Mouse (Mus musculus): Measurements from ENCODE around the gene Bmp2k. TPM values are rescaled to one million over a fixed set of nuclear protein-coding genes. Genes with fewer than 3 reads are reported as not detected.

Bmp2k gene
- polyA plus RNA-seq, 1 experiment from 2014 or later = 14.6 TPM

DNA sequence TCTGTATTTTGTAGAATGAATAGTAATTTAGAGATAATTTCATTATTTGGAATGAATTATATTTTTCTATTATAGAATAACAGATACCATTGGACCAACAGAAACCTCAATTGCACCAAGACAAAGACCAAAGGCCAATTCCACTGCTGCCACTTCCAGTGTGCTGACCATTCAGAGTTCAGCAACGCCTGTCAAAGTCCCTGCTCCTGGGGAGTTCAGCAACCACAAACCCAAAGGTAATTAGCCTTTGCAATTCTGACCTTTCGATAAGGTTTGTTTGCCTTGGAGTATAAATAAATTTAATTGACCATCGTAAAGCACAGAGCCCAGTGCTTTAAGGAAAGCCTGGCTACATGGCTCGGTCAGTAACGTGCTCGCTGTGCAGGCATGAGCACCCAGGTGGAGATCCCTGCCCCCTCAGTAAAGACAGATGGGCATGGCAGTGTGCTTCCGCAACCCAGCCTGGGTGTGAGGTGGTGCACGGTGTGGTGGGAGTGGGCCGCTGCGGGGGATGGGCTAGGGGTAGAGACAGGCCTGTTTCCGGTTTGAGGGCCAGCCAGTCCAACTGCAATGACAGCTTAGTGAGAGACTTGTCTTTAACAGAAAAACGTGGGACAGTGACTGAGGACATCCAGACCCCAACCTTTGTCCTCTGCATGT is 59.4 kb downstream of the Bmp2k start:
- Histone ChIP-seq H3K4me2 (replicated peaks) (no peak overlapping the region), H3K27ac (replicated peaks) (no peak overlapping the region), H3K4me3 (replicated peaks) (no peak overlapping the region), H3K36me3 (peaks cover 12% of the 10 kb centered on the region), H3K27me3 (no peaks in the 10 kb centered on the region), H3K9me3 (replicated peaks) (no peaks in the 10 kb centered on the region), H3K4me1 (no peaks in the 10 kb centered on the region), H3K9ac (no peak overlapping the region)
- ATAC-seq (ENCODE audit: insufficient number of reproducible peaks, low FRiP score, low TSS enrichment, low read depth) = no peak
- WGBS = 81% methylated on average over 12 of the region's 12 CpGs

DNA sequence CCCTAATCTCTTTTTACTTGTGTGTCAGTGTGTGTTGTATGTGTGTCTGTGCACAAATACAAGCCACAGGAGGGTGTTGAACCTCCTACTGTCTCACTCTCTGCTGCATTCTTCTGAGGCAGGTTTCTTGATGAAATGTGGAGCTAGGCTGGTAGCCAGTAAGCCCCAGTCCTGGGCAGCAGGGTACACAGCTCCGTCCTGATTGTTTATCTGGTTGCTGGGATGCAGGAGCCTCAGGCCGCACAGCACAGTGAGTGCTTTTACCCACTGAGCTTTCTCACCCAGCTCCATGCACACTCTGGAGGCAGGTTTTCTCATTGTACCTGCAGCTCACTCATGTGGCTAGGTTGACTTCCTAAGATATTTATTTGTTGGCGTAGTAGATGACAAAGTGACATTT is 63.4 kb downstream of the Bmp2k start:
- WGBS = 71% methylated on average over 3 of the region's 3 CpGs

DNA sequence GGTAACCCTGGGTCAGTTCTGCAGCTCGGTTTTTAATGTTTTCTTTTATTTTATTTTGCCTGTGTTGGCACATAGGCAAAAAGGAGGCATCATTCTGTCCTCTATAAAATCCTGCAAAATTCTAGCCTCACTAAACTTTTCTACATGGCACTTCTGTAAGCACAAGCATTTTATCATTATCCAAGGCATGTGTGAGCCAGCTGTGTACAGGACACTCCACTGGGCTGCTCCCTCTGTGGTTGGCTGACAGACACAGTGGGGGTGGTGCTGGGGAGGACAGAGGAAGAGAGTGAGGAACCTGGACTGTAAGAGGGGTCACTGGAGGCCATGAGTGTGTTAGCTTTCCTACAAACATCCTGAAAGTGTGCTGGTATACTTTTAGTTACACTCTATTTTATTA is 64.6 kb downstream of the Bmp2k start:
- ATAC-seq (ENCODE audit: insufficient number of reproducible peaks, low FRiP score, low TSS enrichment, low read depth) = no peak

More for the DNA sequence above, 63.4 kb downstream of the Bmp2k start:
- Histone ChIP-seq H3K9me3 (replicated peaks) (no peaks in the 10 kb centered on the region), H3K27ac (replicated peaks) (no peak overlapping the region), H3K4me1 (no peaks in the 10 kb centered on the region), H3K9ac (no peak overlapping the region), H3K4me3 (replicated peaks) (no peak overlapping the region), H3K4me2 (replicated peaks) (no peak overlapping the region), H3K27me3 (no peaks in the 10 kb centered on the region), H3K36me3 (peaks cover 16% of the 10 kb centered on the region)
- no peak for ATAC-seq (ENCODE audit: insufficient number of reproducible peaks, low FRiP score, low TSS enrichment, low read depth)

DNA sequence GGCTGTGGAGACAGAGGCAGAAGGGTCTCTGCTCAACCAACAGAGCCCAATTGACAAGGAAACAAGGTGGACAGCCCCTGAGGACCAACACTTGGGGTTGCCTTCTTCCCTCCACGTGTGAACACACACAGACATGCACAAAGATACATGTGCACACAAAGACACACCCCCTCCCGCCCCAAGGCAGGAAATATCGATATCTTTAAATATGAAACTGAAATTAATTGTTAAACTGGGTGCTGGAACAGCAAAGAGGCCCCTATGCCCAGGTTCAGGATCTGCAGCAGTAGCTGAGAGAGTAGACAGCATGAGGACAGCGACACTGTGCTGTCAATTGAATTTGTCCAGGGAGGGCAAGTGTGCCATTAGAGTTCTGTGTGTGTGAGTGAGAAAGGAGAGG is 68.3 kb downstream of the Bmp2k start:
- no peaks in the 10 kb centered on the region for H3K4me1 ChIP-seq
- H3K9ac ChIP-seq = no peak overlapping the region
- no peak overlapping the region for H3K4me2 ChIP-seq (replicated peaks)
- H3K27ac ChIP-seq (replicated peaks) = no peak overlapping the region
- no peaks in the 10 kb centered on the region for H3K9me3 ChIP-seq (replicated peaks)
- H3K27me3 ChIP-seq = no peaks in the 10 kb centered on the region
- WGBS = 88% methylated on average over 4 of the region's 4 CpGs
- no peak overlapping the region for H3K4me3 ChIP-seq (replicated peaks)
- ATAC-seq (ENCODE audit: insufficient number of reproducible peaks, low FRiP score, low TSS enrichment, low read depth) = no peak
- H3K36me3 ChIP-seq = peaks cover 21% of the 10 kb centered on the region

More for the DNA sequence above, 64.6 kb downstream of the Bmp2k start:
- Histone ChIP-seq H3K27ac (replicated peaks) (no peak overlapping the region), H3K36me3 (peaks cover 21% of the 10 kb centered on the region), H3K9ac (no peak overlapping the region), H3K4me2 (replicated peaks) (no peak overlapping the region), H3K4me1 (no peaks in the 10 kb centered on the region), H3K27me3 (no peaks in the 10 kb centered on the region), H3K4me3 (replicated peaks) (no peak overlapping the region), H3K9me3 (replicated peaks) (no peaks in the 10 kb centered on the region)
- WGBS = 50% methylated on average over 1 of the region's 1 CpGs

DNA sequence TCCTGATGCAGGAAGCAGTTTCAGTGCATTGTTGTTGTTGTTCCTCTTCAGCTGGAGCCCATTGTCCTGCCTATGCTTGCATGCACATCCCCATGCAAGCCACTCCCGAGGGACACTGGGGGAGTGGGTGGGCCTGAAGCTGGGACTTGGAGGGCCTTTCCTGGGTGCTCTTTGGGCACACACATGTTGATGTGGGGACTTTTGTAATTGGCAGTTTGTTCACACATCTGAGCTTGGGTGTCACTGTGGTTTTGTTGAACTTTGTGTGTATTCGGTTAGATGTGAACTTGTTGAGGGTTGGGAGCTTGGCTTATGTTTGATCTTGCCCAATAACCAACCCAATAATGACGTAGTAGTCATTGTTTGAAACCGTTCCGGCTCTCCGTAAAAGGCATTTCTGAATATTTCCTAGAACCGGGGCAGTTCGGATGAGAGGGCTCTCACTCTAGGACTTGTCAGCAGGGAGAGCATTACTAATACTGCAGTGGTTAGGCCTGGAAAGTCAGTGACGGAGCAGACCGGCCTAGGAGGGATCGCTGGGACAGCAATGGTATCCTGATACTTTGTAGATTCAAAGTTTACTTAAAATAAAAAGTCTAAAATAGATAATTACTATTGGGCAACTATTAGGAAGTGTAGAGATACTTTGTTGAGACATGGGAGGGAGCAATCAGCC is 78.1 kb downstream of the Bmp2k start:
- Histone ChIP-seq H3K4me2 (replicated peaks) (no peak overlapping the region), H3K27ac (replicated peaks) (no peak overlapping the region), H3K9me3 (replicated peaks) (no peaks in the 10 kb centered on the region), H3K27me3 (no peaks in the 10 kb centered on the region), H3K36me3 (peaks cover 2% of the 10 kb centered on the region; the same call in 1 of the 2 replicates), H3K9ac (no peak overlapping the region), H3K4me3 (replicated peaks) (no peak overlapping the region), H3K4me1 (no peaks in the 10 kb centered on the region)
- no peak for ATAC-seq (ENCODE audit: insufficient number of reproducible peaks, low FRiP score, low TSS enrichment, low read depth)
- WGBS = 88% methylated on average over 11 of the region's 11 CpGs

DNA sequence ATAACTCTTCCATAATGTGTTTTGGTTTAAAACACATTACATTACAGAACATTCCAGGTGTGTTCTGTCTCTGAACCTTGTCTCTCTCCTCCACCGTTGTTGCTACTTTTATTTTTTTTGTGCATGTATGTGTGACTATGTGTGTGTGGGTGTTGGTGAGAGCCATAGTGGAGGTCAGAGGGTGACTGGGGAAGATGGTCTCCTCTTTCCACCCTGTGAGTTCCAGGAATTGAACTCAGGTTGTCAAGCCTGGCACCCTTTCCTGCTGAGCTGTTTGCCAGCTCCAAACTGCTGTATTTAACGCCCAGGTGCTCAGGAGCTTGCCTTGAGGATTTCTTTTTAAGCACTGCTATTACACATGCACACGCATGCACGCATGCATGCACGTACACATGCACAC is 78.7 kb downstream of the Bmp2k start:
- Histone ChIP-seq H3K4me2 (replicated peaks) (no peak overlapping the region), H3K4me3 (replicated peaks) (no peak overlapping the region), H3K9ac (no peak overlapping the region), H3K27ac (replicated peaks) (no peak overlapping the region), H3K27me3 (no peaks in the 10 kb centered on the region), H3K9me3 (replicated peaks) (no peaks in the 10 kb centered on the region), H3K36me3 (no peaks in the 10 kb centered on the region), H3K4me1 (no peaks in the 10 kb centered on the region)
- no peak for ATAC-seq (ENCODE audit: insufficient number of reproducible peaks, low FRiP score, low TSS enrichment, low read depth)
- WGBS = 89% methylated on average over 5 of the region's 5 CpGs

DNA sequence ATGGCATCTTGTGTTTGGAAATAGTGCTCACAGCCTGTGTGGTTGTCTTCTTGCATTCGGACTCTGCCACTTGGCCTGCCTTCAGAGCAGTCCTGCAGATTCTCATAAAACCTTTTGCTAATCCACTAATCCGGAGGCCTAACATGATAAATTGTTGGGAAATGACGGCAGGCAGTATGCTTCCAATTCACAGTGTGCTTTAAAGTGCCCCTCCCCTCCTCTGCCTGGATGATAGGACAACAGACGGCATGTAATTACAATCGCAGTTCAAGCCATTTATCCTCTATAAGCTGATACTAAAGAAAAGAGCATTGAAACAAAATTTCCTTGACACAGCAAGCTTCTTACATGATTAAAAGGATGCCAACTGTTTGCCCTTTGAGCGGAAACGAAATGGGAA is 80.2 kb downstream of the Bmp2k start:
- no peak overlapping the region for H3K27ac ChIP-seq (replicated peaks)
- H3K9ac ChIP-seq = no peak overlapping the region
- no peak overlapping the region for H3K4me3 ChIP-seq (replicated peaks)
- H3K9me3 ChIP-seq (replicated peaks) = no peaks in the 10 kb centered on the region
- H3K36me3 ChIP-seq = no peaks in the 10 kb centered on the region
- ATAC-seq (ENCODE audit: insufficient number of reproducible peaks, low FRiP score, low TSS enrichment, low read depth) = no peak
- H3K4me2 ChIP-seq (replicated peaks) = no peak overlapping the region
- H3K27me3 ChIP-seq = no peaks in the 10 kb centered on the region
- H3K4me1 ChIP-seq = no peaks in the 10 kb centered on the region
- WGBS = 71% methylated on average over 7 of the region's 7 CpGs

DNA sequence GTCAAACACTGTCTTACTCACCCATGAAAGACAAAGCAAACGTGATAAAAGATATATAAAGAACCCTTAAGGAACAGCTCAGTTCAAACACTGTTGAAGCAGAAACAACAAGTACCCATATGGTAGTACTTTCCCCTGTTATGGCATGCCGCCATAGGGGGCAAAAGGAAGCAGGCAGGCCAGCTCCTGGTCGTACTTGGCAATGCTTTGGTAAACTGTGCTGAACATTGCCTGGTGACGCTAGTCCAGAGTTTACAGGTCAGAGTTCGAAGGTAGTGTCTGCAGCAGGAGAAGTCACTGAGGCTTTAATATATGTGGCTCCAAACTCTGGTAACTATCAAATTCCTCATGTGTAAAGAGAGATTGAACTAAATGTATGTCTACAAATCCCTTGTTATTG is 81.2 kb downstream of the Bmp2k start:
- H3K4me3 ChIP-seq (replicated peaks) = no peak overlapping the region
- H3K4me1 ChIP-seq = no peaks in the 10 kb centered on the region
- no peak overlapping the region for H3K9ac ChIP-seq
- WGBS = 72% methylated on average over 5 of the region's 5 CpGs
- H3K27me3 ChIP-seq = no peaks in the 10 kb centered on the region
- H3K4me2 ChIP-seq (replicated peaks) = no peak overlapping the region
- ATAC-seq (ENCODE audit: insufficient number of reproducible peaks, low FRiP score, low TSS enrichment, low read depth) = no peak
- no peaks in the 10 kb centered on the region for H3K36me3 ChIP-seq
- no peaks in the 10 kb centered on the region for H3K9me3 ChIP-seq (replicated peaks)
- H3K27ac ChIP-seq (replicated peaks) = no peak overlapping the region

DNA sequence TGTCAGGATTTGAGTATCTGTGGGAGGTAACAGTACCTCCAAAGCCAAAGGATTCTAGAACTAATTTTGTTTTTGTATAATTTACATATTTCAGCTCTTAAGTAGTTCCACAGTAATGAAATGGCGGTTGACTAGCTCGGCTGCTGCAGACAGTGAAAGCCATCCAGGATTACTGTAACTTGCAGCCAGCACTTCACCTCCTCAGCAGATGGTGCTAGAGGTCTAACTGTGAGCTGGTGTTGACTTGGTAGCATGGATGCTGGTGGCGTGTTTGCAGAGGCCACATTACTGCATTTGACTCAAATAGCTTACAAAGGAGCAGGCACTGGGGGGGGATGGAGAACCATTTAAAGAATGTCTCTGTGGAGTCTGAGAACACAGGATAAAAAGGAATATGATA is 84.0 kb downstream of the Bmp2k start:
- Histone ChIP-seq H3K9ac (no peak overlapping the region), H3K27me3 (no peaks in the 10 kb centered on the region), H3K27ac (replicated peaks) (no peak overlapping the region), H3K4me1 (no peaks in the 10 kb centered on the region), H3K9me3 (replicated peaks) (no peaks in the 10 kb centered on the region), H3K4me2 (replicated peaks) (no peak overlapping the region), H3K4me3 (replicated peaks) (no peak overlapping the region), H3K36me3 (0 out of 2 replicates have a peak, but pooled peaks cover 13% of the 10 kb centered on the region)
- 53% methylated on average over 3 of the region's 3 CpGs for WGBS
- no peak for ATAC-seq (ENCODE audit: insufficient number of reproducible peaks, low FRiP score, low TSS enrichment, low read depth)

DNA sequence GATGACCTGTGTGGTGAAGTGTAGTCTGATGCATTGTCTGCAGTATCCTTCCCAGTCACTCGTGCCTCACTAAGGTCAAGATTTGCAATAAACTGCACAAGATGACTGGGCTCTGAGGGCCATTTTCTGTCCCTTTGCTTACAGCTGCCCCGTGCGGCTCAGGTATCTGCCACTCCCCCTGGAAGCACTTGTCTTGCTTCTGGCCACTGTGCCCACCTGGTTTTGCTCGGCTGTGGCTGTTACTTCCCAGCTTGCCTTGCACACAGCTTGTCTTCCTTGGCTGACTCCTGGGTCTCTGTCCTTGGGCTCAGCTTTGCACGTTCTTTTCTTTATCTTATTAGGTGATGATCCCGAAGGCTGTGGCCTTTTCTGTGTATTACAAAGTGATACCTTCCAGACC is 86.2 kb downstream of the Bmp2k start:
- WGBS = 81% methylated on average over 6 of the region's 6 CpGs
- no peak for ATAC-seq (ENCODE audit: insufficient number of reproducible peaks, low FRiP score, low TSS enrichment, low read depth)
- Histone ChIP-seq H3K36me3 (peaks cover 28% of the 10 kb centered on the region), H3K9ac (no peak overlapping the region), H3K27me3 (no peaks in the 10 kb centered on the region), H3K4me1 (no peaks in the 10 kb centered on the region), H3K4me2 (replicated peaks) (no peak overlapping the region), H3K4me3 (replicated peaks) (no peak overlapping the region), H3K9me3 (replicated peaks) (no peaks in the 10 kb centered on the region), H3K27ac (replicated peaks) (no peak overlapping the region)

DNA sequence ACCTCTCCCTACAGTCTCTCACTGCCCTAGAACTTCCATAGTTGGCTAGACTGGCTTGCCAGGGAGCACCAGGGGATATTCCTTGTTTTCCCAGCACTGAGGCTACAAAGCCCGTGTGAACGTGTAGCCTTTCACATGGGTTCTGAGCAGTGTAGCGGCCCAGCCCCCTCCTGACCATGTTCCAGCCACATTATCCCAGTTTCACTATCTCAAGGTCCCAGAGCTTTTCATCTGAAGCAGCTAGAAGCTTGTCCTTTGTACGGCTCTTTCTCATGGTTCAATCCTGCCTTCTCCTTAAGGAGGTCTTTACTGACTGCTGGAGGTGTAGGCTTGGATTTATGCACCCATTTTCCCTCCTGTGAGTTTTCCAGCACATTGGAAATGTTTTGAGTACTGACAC is 87.1 kb downstream of the Bmp2k start:
- Histone ChIP-seq H3K9me3 (replicated peaks) (no peaks in the 10 kb centered on the region), H3K4me2 (replicated peaks) (no peak overlapping the region), H3K27ac (replicated peaks) (no peak overlapping the region), H3K4me3 (replicated peaks) (no peak overlapping the region), H3K27me3 (no peaks in the 10 kb centered on the region), H3K36me3 (peaks cover 28% of the 10 kb centered on the region), H3K4me1 (no peaks in the 10 kb centered on the region), H3K9ac (no peak overlapping the region)
- no peak for ATAC-seq (ENCODE audit: insufficient number of reproducible peaks, low FRiP score, low TSS enrichment, low read depth)
- 83% methylated on average over 4 of the region's 4 CpGs for WGBS

DNA sequence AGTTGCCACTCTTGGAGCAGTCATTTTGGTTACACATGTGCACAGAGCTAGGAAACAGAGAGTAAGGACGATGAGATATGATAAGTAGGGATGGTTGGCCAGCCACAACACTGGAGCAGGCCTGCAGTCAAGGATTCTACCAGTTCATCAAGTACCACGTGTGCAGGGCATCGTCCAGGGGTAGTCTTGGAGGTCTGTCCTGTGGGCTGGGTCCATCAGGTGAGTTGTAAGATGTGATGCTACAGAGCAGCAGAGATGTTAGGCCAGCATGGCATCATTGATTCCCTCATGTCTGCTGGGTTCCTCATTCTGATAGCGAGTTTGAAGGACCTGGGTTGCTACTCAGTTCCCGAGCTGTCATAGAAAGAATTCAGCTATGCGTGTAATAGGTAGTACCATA is 87.6 kb downstream of the Bmp2k start:
- H3K27me3 ChIP-seq = no peaks in the 10 kb centered on the region
- H3K4me3 ChIP-seq (replicated peaks) = no peak overlapping the region
- no peak overlapping the region for H3K27ac ChIP-seq (replicated peaks)
- no peak overlapping the region for H3K4me2 ChIP-seq (replicated peaks)
- H3K9me3 ChIP-seq (replicated peaks) = no peaks in the 10 kb centered on the region
- H3K9ac ChIP-seq = no peak overlapping the region
- H3K36me3 ChIP-seq = peaks cover 28% of the 10 kb centered on the region
- H3K4me1 ChIP-seq = no peaks in the 10 kb centered on the region
- no peak for ATAC-seq (ENCODE audit: insufficient number of reproducible peaks, low FRiP score, low TSS enrichment, low read depth)
- WGBS = 93% methylated on average over 6 of the region's 6 CpGs
